Mouse (Mus musculus) CD4-positive, CD25-positive, alpha-beta regulatory T cell, adult 9 weeks (primary cell): Measurements from ENCODE around the gene Rspry1. TPM values are rescaled to one million over a fixed set of nuclear protein-coding genes. Genes with fewer than 3 reads are reported as not detected.

Experiments
- polyA plus RNA-seq: library from polyadenylated mRNA; unstranded; fragments of 100-300 nt; shearing (Covaris generic); gene quantifications from one replicate; pipeline ENCODE4 v1.2.1, GENCODE M21; 2017

Gene Rspry1
- polyA plus RNA-seq: 77.4 TPM

GRCm38 (mm10) chr8:94601607-94602385 is at the start of gene Rspry1, which contains the start of gene Fam192a:
Gene Rspry1, plus strand, starts transcription at chr8:94601937.
Gene Fam192a, minus strand, starts transcription at chr8:94601997.

GRCm38 (mm10) chr8:94666456-94667308 is 64.9 kb downstream of the Rspry1 start, which contains the start of gene Arl2bp:
Gene Arl2bp, plus strand, starts transcription at chr8:94666600.

DNA sequence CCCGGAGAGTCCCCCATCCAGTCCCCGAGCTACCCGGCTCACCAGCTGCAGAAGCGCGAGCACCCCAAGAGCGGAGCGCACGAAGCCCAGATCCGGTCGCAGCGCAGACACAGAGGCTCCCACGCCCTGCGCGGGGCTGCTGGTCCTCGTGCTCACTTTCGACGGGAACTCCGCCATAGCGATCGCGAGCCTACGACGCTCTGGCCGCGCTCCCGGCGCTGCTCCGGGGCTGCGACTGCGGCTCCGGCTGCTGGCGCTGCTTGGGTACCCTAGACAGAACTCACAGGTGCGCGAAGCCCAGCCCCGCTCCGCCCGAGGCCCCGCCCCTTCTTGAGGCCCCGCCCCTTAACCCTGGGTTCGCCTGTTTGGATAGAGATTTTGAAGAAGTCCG is 94.3 kb downstream of the Rspry1 start, which contains the start of gene Pllp:
TSS of gene Pllp (minus strand) at position 285 of the 391 bp plus-strand sequence.

Other genes with a start within 250 kb of the Rspry1 start
- 155 TPM for gene Herpud1, start 215.5 kb upstream of the Rspry1 start, polyA plus RNA-seq
- gene Nlrc5, start 167.6 kb upstream of the Rspry1 start, polyA plus RNA-seq: 285 TPM
- not detected for gene Cpne2, start 68.9 kb upstream of the Rspry1 start, polyA plus RNA-seq
- 94.1 TPM for gene Fam192a, start 60 bp downstream of the Rspry1 start, polyA plus RNA-seq
- gene Arl2bp, start 64.7 kb downstream of the Rspry1 start, polyA plus RNA-seq: 26.9 TPM
- 0.35 TPM for gene Pllp, start 94.3 kb downstream of the Rspry1 start, polyA plus RNA-seq
- gene Ccl22, start 143.7 kb downstream of the Rspry1 start, polyA plus RNA-seq: not detected
- gene Cx3cl1, start 170.1 kb downstream of the Rspry1 start, polyA plus RNA-seq: 0.37 TPM
- gene Ccl17, start 208.5 kb downstream of the Rspry1 start, polyA plus RNA-seq: not detected
- 72.7 TPM for gene Coq9, start 236.4 kb downstream of the Rspry1 start, polyA plus RNA-seq
- gene Ciapin1, start 236.4 kb downstream of the Rspry1 start, polyA plus RNA-seq: 104 TPM